In genomic region chr2:128312084-128312594, GRCm38 (mm10) we compare ENCODE assay signal across 8 mouse cellular contexts.
DNase-seq lines count a peak whose midpoint lies in the region; ATAC-seq lines count a peak whose summit lies in the region.

No protein-coding gene starts in this region.

- peaks cover 29% of the 10 kb centered on the region for H3K4me1 ChIP-seq in embryonic facial prominence, embryonic 14.5 days (ENCODE audit: control insufficient read depth, insufficient read depth, low read length)
- peaks cover 53% of the 10 kb centered on the region for H3K4me1 ChIP-seq in heart, embryonic 13.5 days
- peaks cover 18% of the 10 kb centered on the region for H3K4me1 ChIP-seq in liver, embryonic 12.5 days

- WGBS in embryonic facial prominence, embryonic 14.5 days: 3% methylated on average over 13 of the region's 14 CpGs
- WGBS in heart, embryonic 13.5 days: 5% methylated on average over 14 of the region's 14 CpGs
- 4% methylated on average over 14 of the region's 14 CpGs for WGBS in liver, embryonic 12.5 days (ENCODE audit: insufficient replicate concordance)

- peak; percentile 67 for ATAC-seq in embryonic facial prominence, embryonic 14.5 days (ENCODE audit: low read depth)
- ATAC-seq in heart, embryonic 13.5 days (ENCODE audit: extremely low read depth, insufficient number of reproducible peaks, low FRiP score, low TSS enrichment): peak; percentile 27; the same call in 1 of the 2 replicates
- no peak for ATAC-seq in liver, embryonic 12.5 days

- H3K27ac ChIP-seq in embryonic facial prominence, embryonic 14.5 days (replicated peaks; ENCODE audit: low read depth, low read length): no peak overlapping the region
- H3K27ac ChIP-seq in heart, embryonic 13.5 days (replicated peaks): peak overlapping the region; percentile 87
- no peak overlapping the region for H3K27ac ChIP-seq in liver, embryonic 12.5 days

- no peaks in the 10 kb centered on the region for H3K36me3 ChIP-seq in embryonic facial prominence, embryonic 14.5 days (ENCODE audit: control insufficient read depth, insufficient read depth, low read length)
- H3K36me3 ChIP-seq in heart, embryonic 13.5 days: no peaks in the 10 kb centered on the region
- no peaks in the 10 kb centered on the region for H3K36me3 ChIP-seq in liver, embryonic 12.5 days

- peak; percentile 78 for DNase-seq in 3134 (ENCODE audit: extremely low read depth, insufficient read length, low spot score)
- DNase-seq in adrenal gland, postnatal 14 days: peak; percentile 70
- peak; percentile 87 for DNase-seq in embryonic facial prominence, embryonic 14.5 days (ENCODE audit: low spot score)
- DNase-seq in kidney, adult 9 months: peak; percentile 43
- peak; percentile 51 to 65 for DNase-seq in natural killer cell, adult 2 months (ENCODE audit: low spot score in 2 of 2)
- DNase-seq in thymus, postnatal 14 days: peak; percentile 63

- no peaks in the 10 kb centered on the region for H3K9me3 ChIP-seq in embryonic facial prominence, embryonic 14.5 days (ENCODE audit: control insufficient read depth, low read length)
- H3K9me3 ChIP-seq in heart, embryonic 13.5 days: no peaks in the 10 kb centered on the region
- H3K9me3 ChIP-seq in liver, embryonic 12.5 days (replicated peaks): no peaks in the 10 kb centered on the region

- H3K27me3 ChIP-seq in embryonic facial prominence, embryonic 14.5 days (replicated peaks; ENCODE audit: control insufficient read depth, insufficient read depth, low read length): no peaks in the 10 kb centered on the region
- no peaks in the 10 kb centered on the region for H3K27me3 ChIP-seq in heart, embryonic 13.5 days (replicated peaks)
- H3K27me3 ChIP-seq in liver, embryonic 12.5 days (replicated peaks): no peaks in the 10 kb centered on the region

- peak overlapping the region; percentile 42; the same call in 1 of the 2 replicates for H3K9ac ChIP-seq in embryonic facial prominence, embryonic 14.5 days (ENCODE audit: low read depth, low read length)
- H3K9ac ChIP-seq in heart, embryonic 13.5 days: peak overlapping the region; percentile 70
- H3K9ac ChIP-seq in liver, embryonic 12.5 days: peak overlapping the region; percentile 49

- H3K4me2 ChIP-seq in embryonic facial prominence, embryonic 14.5 days (ENCODE audit: low read depth, low read length): peak overlapping the region; percentile 52
- H3K4me2 ChIP-seq in heart, embryonic 13.5 days: peak overlapping the region; percentile 68
- peak overlapping the region; percentile 63 for H3K4me2 ChIP-seq in liver, embryonic 12.5 days

- H3K4me3 ChIP-seq in embryonic facial prominence, embryonic 14.5 days (ENCODE audit: low read depth, low read length): peak overlapping the region; percentile 22
- peak overlapping the region; percentile 38 for H3K4me3 ChIP-seq in heart, embryonic 13.5 days
- H3K4me3 ChIP-seq in liver, embryonic 12.5 days: peak overlapping the region; percentile 40
